19 mouse cellular contexts compared by ENCODE assay signal in the genomic region with DNA sequence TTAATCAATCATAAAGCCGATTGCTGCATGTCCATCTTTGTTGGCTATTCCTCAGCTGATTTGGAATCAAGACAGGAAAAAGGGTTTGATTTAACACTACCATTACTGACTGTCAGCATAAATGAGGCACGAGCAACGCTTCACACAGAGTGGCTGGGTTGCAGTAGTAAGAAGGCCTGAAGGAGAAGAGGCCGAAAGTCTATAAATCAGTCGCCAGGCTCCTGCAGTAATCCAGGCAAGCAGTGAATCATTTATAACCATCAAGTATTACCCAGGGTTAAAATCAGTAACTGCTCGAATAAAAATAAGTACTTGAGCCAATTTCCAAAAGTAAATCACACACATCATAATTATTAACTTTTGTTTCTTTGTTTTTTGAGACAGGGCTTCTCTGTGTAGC. TPM values are rescaled to one million over a fixed set of nuclear protein-coding genes. Genes with fewer than 3 reads are reported as not detected.
DNase-seq lines count a peak whose midpoint lies in the region; ATAC-seq and TF ChIP-seq lines count a peak whose summit lies in the region.
"Had no signal": no experiment of that assay in that cellular context is flagged by ENCODE, and none has a peak within 500 bp of the region (broad histone marks: within the 10 kb centered on the region; RNA-seq: fewer than 3 reads in every experiment).

No protein-coding gene starts in this region.

- no peak for TF ChIP-seq POLR2A in liver, adult 2 months (IDR thresholded peaks at IDR 0.05; ENCODE audit: extremely low read depth, insufficient read depth, low read length)

- ATAC-seq in liver, embryonic 12.5 days, result no peak
- ATAC-seq: forebrain, embryonic 16.5 days had no signal

- peaks cover 15% of the 10 kb centered on the region for H3K36me3 ChIP-seq in liver, adult 2 months (ENCODE audit: control insufficient read depth, insufficient read depth, low read length)
- H3K36me3 ChIP-seq in liver, embryonic 12.5 days, result peaks cover 36% of the 10 kb centered on the region

- H3K9me3 ChIP-seq in liver, embryonic 12.5 days (replicated peaks), result no peaks in the 10 kb centered on the region
- H3K9me3 ChIP-seq: embryonic facial prominence, embryonic 12.5 days; forebrain, embryonic 12.5 days; heart, embryonic 15.5 days; hindbrain, embryonic 10.5 days had no signal

- TF ChIP-seq CTCF in liver, adult 2 months (IDR thresholded peaks at IDR 0.05; ENCODE audit: low read depth, low read length), result no peak

- no peaks in the 10 kb centered on the region for H3K27me3 ChIP-seq in liver, adult 2 months (ENCODE audit: control insufficient read depth, insufficient read depth, low read length)
- H3K27me3 ChIP-seq in liver, embryonic 12.5 days (replicated peaks), result no peaks in the 10 kb centered on the region
- H3K27me3 ChIP-seq: embryonic facial prominence, embryonic 12.5 days; forebrain, embryonic 12.5 days; heart, embryonic 15.5 days had no signal

- 56% methylated on average over 6 of the region's 6 CpGs for WGBS in liver, adult 2 months
- WGBS in liver, embryonic 12.5 days (ENCODE audit: insufficient replicate concordance), result 77% methylated on average over 6 of the region's 6 CpGs

- no peak overlapping the region for H3K4me3 ChIP-seq in liver, adult 2 months (ENCODE audit: insufficient read depth, low read depth, low read length)
- no peak overlapping the region for H3K4me3 ChIP-seq in liver, embryonic 12.5 days
- H3K4me3 ChIP-seq: embryonic facial prominence, embryonic 12.5 days; forebrain, embryonic 12.5 days; heart, adult 2 months; heart, embryonic 15.5 days; hindbrain, embryonic 10.5 days had no signal

- peaks cover 3% of the 10 kb centered on the region; the same call in 1 of the 2 replicates for H3K4me1 ChIP-seq in liver, adult 2 months (ENCODE audit: control insufficient read depth, insufficient read depth, low read length)
- H3K4me1 ChIP-seq in liver, embryonic 12.5 days, result no peaks in the 10 kb centered on the region
- H3K4me1 ChIP-seq: embryonic facial prominence, embryonic 12.5 days; forebrain, embryonic 12.5 days; hindbrain, embryonic 10.5 days had no signal

- H3K79me2 ChIP-seq in liver, adult 2 months (ENCODE audit: control insufficient read depth, insufficient read depth, low read length), result no peaks in the 10 kb centered on the region

- H3K27ac ChIP-seq in liver, adult 2 months (replicated peaks; ENCODE audit: insufficient read depth, low read depth, low read length), result no peak overlapping the region
- no peak overlapping the region for H3K27ac ChIP-seq in liver, embryonic 12.5 days
- H3K27ac ChIP-seq: embryonic facial prominence, embryonic 12.5 days; forebrain, embryonic 12.5 days; heart, adult 2 months; heart, embryonic 15.5 days; hindbrain, embryonic 10.5 days; hindbrain, embryonic 14.5 days had no signal

- no peak overlapping the region for H3K9ac ChIP-seq in liver, adult 2 months (ENCODE audit: low read depth, low read length)
- no peak overlapping the region for H3K9ac ChIP-seq in liver, embryonic 12.5 days
- H3K9ac ChIP-seq: embryonic facial prominence, embryonic 12.5 days; forebrain, embryonic 12.5 days; heart, embryonic 15.5 days; hindbrain, embryonic 14.5 days had no signal

- H3K4me2 ChIP-seq in liver, embryonic 12.5 days, result no peak overlapping the region
- H3K4me2 ChIP-seq: embryonic facial prominence, embryonic 12.5 days; forebrain, embryonic 12.5 days; heart, embryonic 11.5 days; heart, embryonic 15.5 days; hindbrain, embryonic 14.5 days had no signal

- DNase-seq in kidney, adult 8-10 months, result peak; percentile 34
- DNase-seq in kidney, postnatal 10 days, result no peak
- peak; percentile 19 for DNase-seq in liver, adult 2 months (ENCODE audit: extremely low read depth, low read depth, low spot score)
- DNase-seq in kidney, postnatal 14 days, result peak; percentile 12
- no peak for DNase-seq in Muller cell, postnatal 12 days (ENCODE audit: inconsistent ontology term)
- DNase-seq: adrenal gland, postnatal 10 days; cerebellum, adult 11-12 months; cerebellum, adult 9-10 months; cerebellum, postnatal 25 days; gastrocnemius, postnatal 10 days; heart, adult 2 months had no signal

RNA-seq across cellular contexts. Expression of a gene that starts 59.4 kb away (rescaled TPM):
- 12.5 and 13.6 TPM in 2 replicates for total RNA-seq in liver, adult 2 months (2014; rRNA removed)
- polyA plus RNA-seq in liver, adult 2 months (2012; rRNA removed), result 2.9 and 3.9 TPM in 2 replicates
- 8.3 and 8.8 TPM in 2 replicates for polyA plus RNA-seq in liver, embryonic 12.5 days (2016; fragmentation: Nextera tagmentation; extraction: Ambion mirVana)

Comparison
In these comparisons a context has a peak if more than half of its experiments do, and no peak if none do; other contexts are left out.
1. DNase-seq: peak in kidney, adult 8-10 months (2 of 2), liver, adult 2 months (single experiment) and kidney, postnatal 14 days (single experiment); none in kidney, postnatal 10 days (single experiment) and Muller cell, postnatal 12 days (single experiment).